Mouse (Mus musculus) ovary, adult 2 months (tissue): Measurements from ENCODE around the gene Cdh5. TPM values are rescaled to one million over a fixed set of nuclear protein-coding genes. Genes with fewer than 3 reads are reported as not detected.

Source experiments
- polyA plus RNA-seq: library from polyadenylated mRNA; depleted of rRNA; stranded (reverse); fragments of >200 nt; gene quantifications from 2 replicates; pipeline ENCODE4 v1.2.3, GENCODE M21; 2012; rRNA removed

Gene Cdh5
- polyA plus RNA-seq: 49.1 and 57.5 TPM in 2 replicates

DNA sequence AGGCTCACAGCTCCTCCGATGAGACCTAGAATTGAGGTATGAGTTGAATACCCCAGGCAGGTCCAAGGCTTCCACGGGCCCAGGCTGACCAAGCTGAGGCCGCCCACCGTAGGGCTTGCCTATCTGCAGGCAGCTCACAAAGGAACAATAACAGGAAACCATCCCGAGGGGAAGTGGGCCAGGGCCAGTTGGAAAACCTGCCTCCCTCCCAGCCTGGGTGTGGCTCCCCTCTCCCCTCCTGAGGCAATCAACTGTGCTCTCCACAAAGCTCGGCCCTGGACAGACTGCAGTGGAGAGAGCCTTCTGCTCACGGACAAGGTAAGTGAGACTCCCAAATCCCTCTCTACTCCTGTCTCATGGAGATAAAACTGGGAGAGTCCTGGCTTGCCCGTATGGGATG is at the start of gene Cdh5:
Gene Cdh5 (plus strand): TSS at position 211 of the 400 bp plus-strand sequence.

DNA sequence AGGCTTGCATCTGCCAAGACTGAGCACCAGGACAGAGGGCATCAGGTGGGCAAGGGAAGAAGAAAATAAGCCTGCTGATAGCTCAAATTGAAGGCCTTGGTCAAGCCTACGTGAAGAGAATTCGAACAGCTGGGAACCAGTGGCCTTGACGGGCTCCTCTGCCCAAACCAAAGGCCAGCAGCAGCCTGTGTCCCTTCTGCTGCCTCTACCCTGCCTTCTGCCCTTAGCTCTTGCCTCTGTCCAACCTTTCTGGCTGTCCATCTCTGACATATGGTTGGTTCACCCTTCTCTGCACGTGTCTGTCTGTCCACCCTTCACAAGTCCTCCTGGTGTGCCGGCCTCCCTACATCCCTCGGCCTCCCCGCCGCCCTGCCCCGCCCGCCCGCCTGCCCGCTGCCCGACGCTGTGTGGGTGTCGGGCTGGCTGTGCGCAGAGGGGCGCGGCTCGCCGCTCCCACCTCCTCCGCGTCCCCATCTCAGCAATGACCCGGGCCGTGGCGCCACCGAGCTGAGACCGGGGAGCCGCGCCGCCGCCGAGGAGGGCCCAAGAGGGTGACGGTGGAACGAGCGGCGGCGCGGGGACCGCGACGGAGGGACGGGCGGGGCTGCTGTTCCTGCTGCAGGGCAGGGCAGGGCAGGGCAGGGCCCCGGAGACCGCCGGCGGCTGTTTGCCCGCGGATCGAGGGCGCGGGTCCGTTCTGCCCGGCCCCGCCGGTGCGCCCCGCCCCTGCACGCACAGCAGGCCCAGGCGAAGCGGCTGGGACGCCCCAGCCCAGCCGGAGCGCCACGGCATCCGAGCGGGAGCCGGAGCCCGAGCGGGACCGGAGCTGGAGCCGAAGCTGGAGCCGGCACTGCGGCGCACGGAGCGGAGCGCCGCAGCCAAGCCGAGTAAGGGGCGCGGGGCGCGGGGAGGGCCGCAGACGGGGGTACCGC is 69.0 kb downstream of the Cdh5 start, which contains the start of gene Bean1:
Gene Bean1 (plus strand): TSS at position 325 of the 932 bp plus-strand sequence.

Other genes with a start within 250 kb of the Cdh5 start
- gene Bean1, start 68.8 kb downstream of the Cdh5 start, polyA plus RNA-seq: 30.2 and 33.8 TPM in 2 replicates
- 35.1 and 35.8 TPM in 2 replicates for gene Tk2, start 146.9 kb downstream of the Cdh5 start, polyA plus RNA-seq
- gene Cklf, start 149.2 kb downstream of the Cdh5 start, polyA plus RNA-seq: 8.8 and 14.4 TPM in 2 replicates
- 3.2 and 4.2 TPM in 2 replicates for gene Cmtm2a, start 191.6 kb downstream of the Cdh5 start, polyA plus RNA-seq
- gene Gm45711, start 208.5 kb downstream of the Cdh5 start, polyA plus RNA-seq: 1.3 and 2.6 TPM in 2 replicates
- 0.07 and 0.14 TPM in 2 replicates for gene Cmtm1, start 208.5 kb downstream of the Cdh5 start, polyA plus RNA-seq
- not detected in 2 replicates for gene Gm11020, start 219.9 kb downstream of the Cdh5 start, polyA plus RNA-seq
- 0.19 TPM in 1 of 2 replicates, not detected in the other for gene Cmtm2b, start 220.6 kb downstream of the Cdh5 start, polyA plus RNA-seq
- 554 and 599 TPM in 2 replicates for gene Cmtm3, start 237.8 kb downstream of the Cdh5 start, polyA plus RNA-seq